18 mouse cellular contexts compared by ENCODE assay signal in genomic region chr12:17296899-17297298, GRCm38 (mm10). TPM values are rescaled to one million over a fixed set of nuclear protein-coding genes. Genes with fewer than 3 reads are reported as not detected.
A peak's percentile ranks its signal among the peaks of the same experiment; 100 is the strongest.
DNase-seq lines count a peak whose midpoint lies in the region; ATAC-seq lines count a peak whose summit lies in the region.
"Had no signal": no experiment of that assay in that cellular context is flagged by ENCODE, and none has a peak within 500 bp of the region (broad histone marks: within the 10 kb centered on the region; RNA-seq: fewer than 3 reads in every experiment).

No protein-coding gene starts in this region.

- DNase-seq in ZHBTc4 (ENCODE audit: low read depth, low spot score), result peak; percentile 36
- DNase-seq in embryo, embryonic 11 days, result no peak
- no peak for DNase-seq in layer of hippocampus, postnatal 10 days (ENCODE audit: low spot score in 2 of 2)
- no peak for DNase-seq in gastrocnemius, postnatal 14 days
- DNase-seq: adrenal gland, adult 2 months; adrenal gland, postnatal 10 days; adrenal gland, postnatal 25 days; cerebellum, adult 11 months; cerebellum, adult 18-20 months; cerebellum, adult 8-10 months; cerebellum, adult 9-11 months; cerebellum, postnatal 14 days; cerebellum, postnatal 36 days had no signal

- intact Hi-C loops in gastrocnemius, postnatal 14 days (cut with DNase I; ENCODE audit: low total_unique reads), result no loop called here

- ATAC-seq in granulocyte monocyte progenitor cell, adult 5-6 weeks (replicated peaks; ENCODE audit: poor library complexity, severe bottlenecking), result peak; percentile 64; the same call in 1 of the 2 replicates
- peak; percentile 44; the same call in 1 of the 2 replicates for ATAC-seq in megakaryocyte progenitor cell, adult 5-6 weeks (replicated peaks; ENCODE audit: poor library complexity)
- ATAC-seq: forebrain, embryonic 14.5 days; forebrain, embryonic 16.5 days; Patski had no signal

RNA-seq across cellular contexts. Expression of gene Pdia6, which starts 30.6 kb away (rescaled TPM):
- 311 and 350 TPM in 2 replicates for total RNA-seq in granulocyte monocyte progenitor cell, adult 5-6 weeks (2014; fragmentation: Nextera tagmentation)
- total RNA-seq in granulocyte monocyte progenitor cell, adult 5-6 weeks (2017), result 596 and 685 TPM in 2 replicates
- total RNA-seq in megakaryocyte progenitor cell, adult 5-6 weeks (2015), result 343 TPM in 2 replicates
- 606 and 634 TPM in 2 replicates for total RNA-seq in megakaryocyte progenitor cell, adult 5-6 weeks (2017)
- 100 to 1,000 TPM; 119 to 129 TPM for total RNA-seq in layer of hippocampus, postnatal 10 days (2021)
- total RNA-seq in gastrocnemius, postnatal 14 days (2021), result 10 to 100 TPM; 55.3 to 68.7 TPM

RNA-seq across cellular contexts. Expression of gene Atp6v1c2, which starts 32.3 kb away (rescaled TPM):
- not detected in 2 replicates for total RNA-seq in granulocyte monocyte progenitor cell, adult 5-6 weeks (2014; fragmentation: Nextera tagmentation)
- total RNA-seq in granulocyte monocyte progenitor cell, adult 5-6 weeks (2017), result not detected in 2 replicates
- not detected in 2 replicates for total RNA-seq in megakaryocyte progenitor cell, adult 5-6 weeks (2015)
- not detected in 2 replicates for total RNA-seq in megakaryocyte progenitor cell, adult 5-6 weeks (2017)
- total RNA-seq in layer of hippocampus, postnatal 10 days (2021), result 1 to 10 TPM; 2.6 to 4.0 TPM
- not detected for total RNA-seq in gastrocnemius, postnatal 14 days (2021)

RNA-seq across cellular contexts. Expression of gene Nol10, which starts 51.4 kb away (rescaled TPM):
- 22.2 and 30.4 TPM in 2 replicates for total RNA-seq in granulocyte monocyte progenitor cell, adult 5-6 weeks (2014; fragmentation: Nextera tagmentation)
- total RNA-seq in granulocyte monocyte progenitor cell, adult 5-6 weeks (2017), result 12.7 and 14.9 TPM in 2 replicates
- 21.6 and 22.1 TPM in 2 replicates for total RNA-seq in megakaryocyte progenitor cell, adult 5-6 weeks (2015)
- 14.1 and 18.7 TPM in 2 replicates for total RNA-seq in megakaryocyte progenitor cell, adult 5-6 weeks (2017)
- total RNA-seq in layer of hippocampus, postnatal 10 days (2021), result 10 to 100 TPM; 22.7 to 22.8 TPM
- 1 to 10 TPM; 6.6 to 9.3 TPM for total RNA-seq in gastrocnemius, postnatal 14 days (2021)
